Mouse (Mus musculus): ENCODE results near the gene Pttg1. TPM values are rescaled to one million over a fixed set of nuclear protein-coding genes. Genes with fewer than 3 reads are reported as not detected.

Gene Pttg1
- polyA plus RNA-seq, 1 experiment = 22.7 TPM

DNA sequence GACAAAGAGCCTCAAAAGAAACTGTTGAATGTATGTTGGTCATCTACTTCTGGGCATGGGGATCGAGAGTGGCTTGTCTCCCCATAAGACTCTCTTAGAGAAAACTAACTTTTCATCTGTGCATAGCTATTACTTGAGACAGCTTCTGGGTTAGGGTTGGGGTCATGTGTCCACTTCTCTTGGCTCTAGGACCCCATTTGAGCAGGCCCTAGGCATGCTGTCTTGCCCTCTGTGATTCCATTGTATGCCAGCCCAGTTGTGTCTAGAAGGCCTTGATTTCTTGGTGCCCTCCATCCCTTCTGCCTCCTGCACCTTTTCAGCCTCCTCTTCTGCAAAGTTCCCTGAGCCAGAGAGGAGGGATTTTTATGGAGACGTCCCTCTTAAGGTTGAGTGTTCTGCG, 54.2 kb downstream of the Pttg1 start:
- DNase-seq (ENCODE audit: low read depth) = no peak
- TF ChIP-seq CTCF (IDR thresholded peaks at IDR 0.05; ENCODE audit: borderline replicate concordance, extremely low read depth, insufficient read depth, insufficient read length) = no peak
- no peak for TF ChIP-seq POLR2A (IDR thresholded peaks at IDR 0.05; ENCODE audit: borderline replicate concordance, extremely low read depth, insufficient read depth, insufficient read length, poor library complexity, severe bottlenecking)

Other genes starting within 250 kb of the Pttg1 start
- gene Slu7, start 7.5 kb upstream of the Pttg1 start, polyA plus RNA-seq (2012; rRNA removed) = 7.9 and 17.1 TPM in 2 replicates
- 5.0 and 7.2 TPM in 2 replicates for gene C1qtnf2, start 48.0 kb upstream of the Pttg1 start, polyA plus RNA-seq (2012; rRNA removed)
- 6.2 and 8.2 TPM in 2 replicates for gene Ccnjl, start 102.5 kb upstream of the Pttg1 start, polyA plus RNA-seq (2012; rRNA removed)
- 0.67 and 1.2 TPM in 2 replicates for gene 4933415A04Rik, start 160.8 kb upstream of the Pttg1 start, polyA plus RNA-seq (2012; rRNA removed)
- not detected in 2 replicates for gene Fabp6, start 175.3 kb upstream of the Pttg1 start, polyA plus RNA-seq (2012; rRNA removed)